Mouse (Mus musculus) cortical plate, adult 2 months (tissue): ENCODE results near the gene Olfr1412.

ENCODE experiments used
- CTCF ChIP-seq: fragments of 200-500 bp; IDR thresholded peaks from 2 replicates; pipeline ENCODE4 v1.5.1; 2011; ENCODE audit warnings: mild to moderate bottlenecking, control low read depth, low read length; ENCODE audit not compliant: insufficient read depth; ENCODE audit errors: extremely low read depth
- POLR2A ChIP-seq: fragments of 200-500 bp; IDR thresholded peaks from 2 replicates; pipeline ENCODE4 v1.6.1; 2011; ENCODE audit warnings: mild to moderate bottlenecking, low read length, control low read depth; ENCODE audit not compliant: insufficient read depth; ENCODE audit errors: extremely low read depth

- TF ChIP-seq CTCF: no peak
- TF ChIP-seq POLR2A: no peak
These were observed 27.6 kb downstream of the Olfr1412 start for GRCm38 (mm10) chr1:92613175-92613574.
